Mouse (Mus musculus): ENCODE results near the gene Otog.

DNA sequence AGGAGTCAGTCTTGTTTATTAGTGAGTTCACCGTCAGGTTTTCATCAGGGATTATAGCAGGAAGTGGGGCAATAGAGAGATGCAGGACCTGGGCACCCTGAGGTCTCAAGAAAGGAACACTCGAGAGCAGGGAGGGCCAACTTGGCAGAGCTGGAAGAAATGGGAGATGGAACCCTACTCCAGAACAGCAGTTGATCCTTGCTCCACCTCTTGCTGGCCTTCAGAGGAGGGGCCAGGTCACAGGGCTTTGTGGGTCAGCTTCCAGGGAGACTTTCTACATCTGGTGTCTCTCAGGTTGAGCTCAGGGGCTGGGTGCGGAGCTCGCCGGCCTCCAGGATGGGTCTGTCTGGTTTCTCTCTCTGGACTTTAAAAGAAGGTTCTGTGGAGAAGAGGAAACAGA lies 45.4 kb upstream of the Otog start:
- no peak for TF ChIP-seq USF1 (IDR thresholded peaks at IDR 0.05; ENCODE audit: low read depth)
- TF ChIP-seq E2F4 (IDR thresholded peaks at IDR 0.05; ENCODE audit: insufficient read depth) = no peak
- TF ChIP-seq POLR2A (IDR thresholded peaks at IDR 0.05; ENCODE audit: insufficient read length, low read depth) = no peak
- TF ChIP-seq MYOD1 (IDR thresholded peaks at IDR 0.05; ENCODE audit: control insufficient read depth in 1 of 3, insufficient read length in 2 of 3, low read depth in 2 of 3) = no peak
- no peak for TF ChIP-seq POLR2AphosphoS2 (IDR thresholded peaks at IDR 0.05; ENCODE audit: insufficient read length, low read depth)
- no peak for TF ChIP-seq MYOG (IDR thresholded peaks at IDR 0.05; ENCODE audit: control insufficient read depth in 1 of 3, insufficient read depth in 1 of 3, insufficient read length in 2 of 3, low read depth in 2 of 3)
- no peak for TF ChIP-seq TCF3 (IDR thresholded peaks at IDR 0.05; ENCODE audit: insufficient read length, low read depth)

All from myocyte (in vitro differentiated cells).